Mouse (Mus musculus) thymus, postnatal 25 days (tissue): Measurements from ENCODE around the gene Vsig10.
A peak's percentile ranks its signal among the peaks of the same experiment; 100 is the strongest.
"Not testable (repeated sequence)": the region's sequence is repeated elsewhere in the genome, so short reads cannot be mapped to it uniquely, and the experiment has no call there.

ENCODE experiments used
- DNase-seq: peaks from one replicate; pipeline ENCODE4 v3.0.0; 2022

Vsig10 gene

GRCm38 (mm10) chr5:117356365-117357128 is 37.7 kb downstream of the Vsig10 start:
- DNase-seq, result peak; percentile 27

DNA sequence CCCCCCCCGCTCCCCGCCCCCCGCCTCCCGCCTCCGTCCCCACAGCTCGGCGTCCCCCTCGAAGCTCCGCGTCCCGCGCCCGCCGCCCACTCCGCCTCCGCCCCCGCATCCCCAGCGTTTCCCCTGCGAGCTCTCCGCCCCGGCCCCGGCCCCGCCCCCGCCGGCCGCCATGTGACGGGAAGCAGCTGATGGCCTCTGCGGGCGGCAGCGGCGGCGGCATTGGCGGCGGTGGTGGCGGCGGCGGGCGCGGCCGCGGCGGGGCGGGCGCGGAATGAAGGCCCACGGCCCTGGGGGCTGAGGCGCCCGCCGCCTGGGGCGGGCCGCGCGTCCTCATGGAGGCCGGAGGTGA is 38.2 kb downstream of the Vsig10 start, which contains the start of gene Wsb2:
Gene Wsb2, plus strand, starts transcription at position 176 of the 349 bp plus-strand sequence.
- peak; percentile 88 for DNase-seq

GRCm38 (mm10) chr5:117357478-117358247 is 38.8 kb downstream of the Vsig10 start:
- DNase-seq, result peak; percentile 65

DNA sequence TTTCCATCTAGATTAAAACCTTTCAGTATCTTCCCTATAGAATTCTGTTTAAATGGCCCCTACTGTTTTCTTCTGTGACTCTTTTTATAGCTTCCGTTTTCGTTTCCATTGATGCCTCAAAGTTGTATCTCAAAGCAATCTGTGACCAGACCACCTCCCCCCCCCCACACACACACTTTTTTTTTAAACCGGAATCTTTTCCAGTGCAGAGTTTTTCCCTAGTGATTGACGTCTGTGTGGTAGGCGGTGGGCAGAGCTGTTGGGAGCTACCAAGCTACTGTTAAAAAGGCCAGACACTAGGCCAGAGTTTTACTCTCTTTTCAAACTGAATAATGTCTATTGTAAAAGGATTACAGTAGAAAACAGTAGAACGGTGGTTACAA is 39.4 kb downstream of the Vsig10 start:
- no peak for DNase-seq

GRCm38 (mm10) chr5:117358725-117359124 is 39.8 kb downstream of the Vsig10 start:
- DNase-seq, result peak; percentile 87

DNA sequence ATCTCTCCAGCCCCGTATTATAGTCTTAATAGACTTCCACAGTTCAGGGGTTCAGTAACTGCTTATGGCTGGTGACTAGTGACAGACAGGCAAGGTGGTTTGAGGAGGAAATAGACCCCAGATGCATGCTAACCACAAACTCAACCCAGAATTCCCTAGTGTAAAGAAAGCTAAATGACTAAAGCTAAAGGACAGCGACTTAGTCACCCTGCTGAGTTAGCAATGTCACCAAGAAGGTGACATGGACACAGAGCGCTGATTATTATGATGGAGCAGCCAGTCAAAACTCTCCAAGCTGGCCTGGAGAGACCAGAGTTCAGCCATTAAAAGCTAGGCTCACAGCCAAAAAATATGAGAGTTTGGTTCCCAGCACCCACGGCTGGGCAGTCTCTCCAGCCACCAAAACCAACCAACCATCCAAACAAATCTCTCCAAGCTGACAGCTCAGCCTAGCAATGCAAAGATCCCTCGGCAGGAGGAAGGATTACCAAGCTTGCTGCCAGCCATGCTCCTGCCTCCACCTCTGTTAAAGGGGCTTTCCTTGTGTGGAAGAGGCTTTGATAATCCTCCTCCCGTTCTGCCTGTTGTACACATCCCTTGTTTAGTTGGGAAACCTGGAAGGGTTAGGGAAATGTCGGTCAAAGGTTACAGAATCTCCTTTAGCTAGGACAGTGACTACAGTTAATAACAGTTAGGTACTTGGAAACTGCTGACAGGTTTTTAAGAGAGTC is 40.8 kb downstream of the Vsig10 start:
- DNase-seq, result peak; percentile 23

DNA sequence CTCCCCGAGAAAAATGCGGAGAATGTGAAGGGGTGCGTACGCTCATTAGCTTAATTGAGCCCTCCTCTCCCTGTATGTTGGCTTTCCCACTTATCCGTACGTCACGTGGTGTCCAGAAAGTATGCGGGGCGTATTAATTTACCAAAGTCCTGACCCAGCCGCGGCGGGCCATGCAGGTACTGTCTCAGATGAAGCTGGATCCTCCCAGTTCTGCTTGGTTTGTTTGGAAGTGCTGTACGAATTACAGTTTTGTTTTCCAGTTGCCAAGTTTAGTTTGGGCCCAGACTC is 41.3 kb downstream of the Vsig10 start:
- DNase-seq, result no peak

- no peak for DNase-seq
Measured at GRCm38 (mm10) chr5:117360631-117361541, 42.0 kb downstream of the Vsig10 start.

- no peak for DNase-seq
Measured at GRCm38 (mm10) chr5:117361590-117361989, 42.7 kb downstream of the Vsig10 start.

- no peak for DNase-seq
Measured at GRCm38 (mm10) chr5:117363066-117363782, 44.3 kb downstream of the Vsig10 start.

DNA sequence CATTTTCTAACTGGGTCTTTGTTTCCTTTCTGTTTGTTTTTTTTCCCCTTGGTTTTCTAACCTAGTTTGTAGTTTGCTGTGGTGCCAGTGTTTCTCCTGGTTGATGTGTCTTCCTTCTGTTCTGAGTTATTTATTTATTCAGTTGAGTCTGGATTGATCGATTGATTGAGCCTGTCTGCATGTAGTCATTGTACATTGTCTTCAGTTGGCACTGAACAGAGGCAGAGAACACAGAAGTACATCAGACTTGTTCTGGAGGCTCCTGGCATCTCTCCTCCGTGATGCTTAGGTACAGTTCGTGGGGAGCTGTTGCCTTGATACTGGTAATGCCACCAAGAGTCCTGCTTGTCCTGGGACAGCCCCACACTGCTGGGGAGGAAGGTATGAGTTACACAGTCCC is 45.9 kb downstream of the Vsig10 start:
- DNase-seq, result no peak

DNA sequence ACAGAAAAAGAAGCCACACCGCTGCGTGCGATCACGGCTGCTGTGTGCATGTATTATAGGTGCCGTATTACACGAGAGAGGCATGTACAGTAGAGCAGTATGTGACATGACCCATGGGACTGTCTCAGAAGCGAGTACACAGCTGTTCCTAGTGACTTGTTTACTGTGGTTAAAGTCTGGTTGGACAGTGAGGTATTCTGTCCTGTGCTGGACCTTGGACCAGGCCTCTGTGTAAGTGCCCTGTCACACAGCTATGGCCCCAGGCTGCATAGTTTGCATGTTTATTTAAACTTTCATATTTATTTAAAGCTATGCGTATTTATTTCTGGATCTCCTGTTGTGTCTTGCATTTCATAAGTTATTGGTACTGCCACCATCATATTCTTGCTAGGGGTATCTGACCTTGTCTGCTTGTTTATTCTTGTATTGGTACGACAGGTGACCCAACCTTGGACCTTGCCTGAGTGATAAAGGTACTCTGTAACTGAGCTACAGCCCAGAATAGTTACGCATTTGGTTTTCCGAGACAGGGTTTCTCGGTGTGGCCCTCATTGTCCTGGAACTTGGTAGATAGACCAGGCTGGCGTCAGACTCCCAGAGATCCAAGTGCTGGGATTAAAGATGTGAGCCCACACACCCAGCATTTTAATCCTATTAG is 47.1 kb downstream of the Vsig10 start:
- DNase-seq, result no peak

DNA sequence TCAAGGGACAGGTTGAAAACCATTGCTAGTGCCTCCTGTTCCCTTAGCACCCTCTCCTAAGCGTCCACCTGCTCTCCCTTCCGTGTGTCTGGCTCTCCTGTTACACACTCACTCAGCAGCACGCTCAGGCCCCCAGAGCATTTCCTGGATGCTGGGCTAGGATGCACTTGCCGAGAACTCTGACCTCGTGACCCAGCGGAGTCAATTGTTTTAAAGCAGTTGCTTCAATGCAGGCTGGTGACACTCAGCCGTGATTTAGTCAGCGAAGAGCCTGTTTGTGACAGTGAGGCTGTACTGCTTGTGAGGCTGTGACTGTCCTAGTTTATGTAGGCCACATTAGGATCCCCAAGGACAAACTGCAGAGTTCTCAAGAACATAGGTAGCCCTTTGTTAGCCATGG is 48.3 kb downstream of the Vsig10 start:
- no peak for DNase-seq

DNA sequence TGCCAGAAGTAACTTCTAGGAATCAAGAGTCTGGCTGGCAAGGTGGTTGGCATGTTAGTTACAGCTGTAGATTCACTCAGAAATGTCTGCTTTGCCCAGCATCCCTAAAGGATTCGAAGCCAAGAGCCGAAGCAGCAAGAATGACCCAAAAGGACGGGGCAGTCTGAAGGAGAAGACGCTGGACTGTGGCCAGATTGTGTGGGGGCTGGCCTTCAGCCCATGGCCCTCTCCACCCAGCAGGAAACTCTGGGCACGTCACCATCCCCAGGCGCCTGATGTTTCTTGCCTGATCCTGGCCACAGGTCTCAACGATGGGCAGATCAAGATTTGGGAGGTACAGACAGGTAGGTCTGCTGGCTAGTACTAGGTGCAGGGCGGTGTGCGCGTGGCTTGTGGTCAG is 51.7 kb downstream of the Vsig10 start:
- DNase-seq, result no peak

GRCm38 (mm10) chr5:117373418-117373817 is 54.5 kb downstream of the Vsig10 start:
- DNase-seq, result no peak

DNA sequence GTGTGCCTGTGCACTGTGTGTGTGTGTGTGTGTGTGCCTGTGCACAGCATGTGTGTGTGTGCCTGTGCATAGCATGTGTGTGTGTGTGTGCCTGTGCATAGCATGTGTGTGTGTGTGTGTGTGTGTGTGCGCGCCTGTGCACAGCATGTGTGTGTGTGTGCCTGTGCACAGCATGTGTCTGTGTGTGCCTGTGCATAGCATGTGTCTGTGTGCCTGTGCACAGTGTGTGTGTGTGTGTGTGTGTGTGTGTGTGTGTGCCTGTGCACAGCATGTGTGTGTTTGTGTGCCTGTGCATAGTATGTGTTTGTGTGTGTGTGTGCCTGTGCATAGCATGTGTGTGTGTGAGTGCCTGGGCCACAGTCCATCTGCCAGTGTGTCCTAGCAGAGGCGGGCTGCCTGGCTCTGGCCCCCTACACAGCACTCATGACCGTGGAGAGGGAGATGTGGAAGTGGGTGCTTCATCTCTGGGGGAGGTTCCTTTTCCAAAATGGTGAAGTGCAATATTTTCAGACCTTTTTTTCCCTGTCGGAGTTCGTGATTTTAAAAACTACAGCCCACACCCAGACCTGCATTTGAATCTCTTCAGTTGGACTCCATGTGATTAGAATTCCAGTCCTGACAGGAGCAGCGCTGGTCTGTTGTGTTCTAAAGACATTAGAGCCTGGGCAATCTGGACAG is 55.6 kb downstream of the Vsig10 start:
- DNase-seq, result no peak

DNA sequence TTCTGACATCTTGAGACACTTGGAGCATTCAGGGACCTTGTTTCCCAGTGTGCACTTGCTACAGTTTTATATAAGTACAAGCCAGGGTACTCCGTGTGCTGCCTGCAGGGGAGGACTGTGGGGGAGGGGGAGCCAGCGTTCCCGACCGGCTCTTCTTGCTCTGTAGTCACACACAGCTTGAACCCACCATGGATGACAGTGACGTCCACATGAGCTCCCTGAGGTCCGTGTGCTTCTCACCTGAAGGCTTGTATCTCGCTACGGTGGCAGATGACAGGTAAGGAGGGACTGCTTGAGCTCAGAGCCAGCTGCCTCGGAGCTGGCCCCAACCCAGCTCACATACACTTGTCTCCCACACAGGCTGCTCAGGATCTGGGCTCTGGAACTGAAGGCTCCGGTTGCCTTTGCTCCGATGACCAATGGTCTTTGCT is 57.5 kb downstream of the Vsig10 start:
- DNase-seq, result no peak

DNA sequence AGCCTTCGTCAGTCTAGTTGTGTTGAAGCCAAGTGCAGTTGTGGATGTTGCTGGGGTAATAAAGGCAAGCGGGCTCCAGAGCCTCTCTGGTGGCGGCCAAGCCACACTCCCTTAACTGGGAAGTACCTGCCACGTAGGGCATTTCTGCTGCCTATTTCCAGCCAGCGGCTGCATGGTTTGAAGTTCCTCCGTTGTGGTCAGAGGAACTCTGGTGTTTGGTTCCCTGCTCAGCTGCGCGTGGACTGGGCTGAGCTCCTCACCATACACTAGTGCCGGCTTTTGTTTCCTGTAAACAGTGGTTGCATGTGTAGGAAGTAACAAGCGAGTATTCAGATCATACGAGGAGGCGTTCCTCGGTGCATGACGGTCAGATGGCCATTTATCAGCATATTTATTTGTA is 58.8 kb downstream of the Vsig10 start:
- not testable (repeated sequence) for DNase-seq

DNA sequence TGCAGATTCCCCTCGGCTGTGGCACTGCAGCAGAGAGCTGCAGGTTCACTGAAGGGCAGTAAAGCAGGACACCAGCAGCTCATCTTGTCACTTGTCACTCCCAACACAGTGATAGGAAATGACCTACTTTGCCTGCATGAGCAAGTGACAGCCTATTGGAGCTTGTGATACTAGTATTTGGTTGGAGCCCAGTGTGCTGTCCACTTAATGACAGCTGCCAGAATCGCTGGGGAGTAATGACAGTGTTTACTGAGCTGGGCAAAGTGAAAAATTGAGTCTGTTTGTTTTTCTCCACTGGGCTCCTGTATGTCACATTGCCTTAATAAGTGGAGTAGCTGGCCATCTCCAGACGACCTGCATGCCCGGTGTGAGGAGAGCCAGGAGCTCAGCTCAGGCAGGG is 61.3 kb downstream of the Vsig10 start:
- no peak for DNase-seq

- no peak for DNase-seq
Measured at GRCm38 (mm10) chr5:117381785-117382184, 62.9 kb downstream of the Vsig10 start.

- DNase-seq, result no peak
Measured at GRCm38 (mm10) chr5:117383198-117383597, 64.3 kb downstream of the Vsig10 start.
